Mouse (Mus musculus): ENCODE data around the gene Swap70.
"Not testable (repeated sequence)": the region's sequence is repeated elsewhere in the genome, so short reads cannot be mapped to it uniquely, and the experiment has no call there.

Swap70 gene

DNA sequence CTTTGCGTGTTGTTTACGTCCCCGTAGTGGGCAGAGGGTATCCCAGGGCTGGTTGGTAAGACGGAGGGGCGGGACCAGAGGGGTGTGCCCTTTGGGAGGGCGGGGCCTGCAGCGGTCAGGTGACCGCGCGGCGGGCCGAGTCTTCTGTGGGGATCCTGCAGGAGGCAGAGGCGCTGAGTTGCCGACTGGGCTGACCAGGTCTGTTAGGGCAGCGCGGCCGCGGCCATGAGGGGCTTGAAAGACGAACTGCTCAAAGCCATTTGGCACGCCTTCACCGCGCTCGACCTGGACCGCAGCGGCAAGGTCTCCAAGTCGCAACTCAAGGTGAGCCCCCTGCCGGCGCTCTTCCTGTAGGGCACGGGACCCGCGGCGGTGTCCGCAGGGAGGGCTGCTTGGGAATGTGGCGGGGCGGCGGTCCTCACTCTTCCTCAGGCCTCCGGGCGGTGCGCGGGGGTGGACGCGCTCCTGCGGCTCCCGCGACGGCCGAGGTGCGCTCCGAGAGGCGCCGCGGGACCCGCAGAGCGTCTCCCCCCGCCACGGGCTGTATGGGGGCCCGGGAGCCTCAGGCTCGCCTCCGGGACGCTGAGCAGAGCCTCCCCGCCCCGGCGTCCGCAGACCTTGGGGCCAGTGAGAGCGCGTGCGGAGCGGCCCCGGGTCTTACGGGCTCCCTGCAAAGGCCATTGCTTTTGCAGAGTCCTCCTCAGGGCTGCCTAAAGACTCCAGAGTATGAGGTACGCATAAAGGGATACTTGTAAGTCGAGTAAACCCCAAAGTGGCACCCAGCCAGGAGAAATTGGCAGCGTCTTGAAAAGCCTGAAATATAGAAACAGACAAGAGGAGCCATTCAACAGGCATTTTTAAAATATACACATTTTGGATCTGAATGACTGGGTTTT lies at the start of gene Swap70:
TSS of gene Swap70 (plus strand) at position 126 of the 896 bp plus-strand sequence.
- DNase-seq (ENCODE audit: low read depth in 1 of 2, low spot score in 2 of 2) = peak; percentile 48 to 74

DNA sequence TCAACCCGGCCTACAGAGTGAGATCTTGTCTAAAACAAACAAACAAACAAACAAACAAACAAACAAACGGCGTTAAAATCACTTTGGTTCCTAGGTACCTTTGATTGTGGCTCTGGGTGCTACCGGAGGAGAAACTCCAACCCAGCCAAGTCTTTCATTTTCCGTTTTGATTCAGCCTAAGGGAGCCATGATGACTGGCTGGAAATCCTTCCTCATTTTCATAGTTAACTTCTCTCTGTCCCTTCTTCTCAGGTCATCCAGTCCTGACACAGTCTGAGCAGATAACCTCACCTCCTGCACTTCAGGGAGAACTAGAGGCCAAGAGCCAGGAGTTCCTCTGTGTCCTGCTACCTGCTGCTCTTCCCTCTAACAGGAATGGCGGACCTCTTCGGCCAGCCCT lies 42.3 kb upstream of the Swap70 start:
- DNase-seq (ENCODE audit: low read depth in 1 of 2, low spot score in 2 of 2) = no peak

DNA sequence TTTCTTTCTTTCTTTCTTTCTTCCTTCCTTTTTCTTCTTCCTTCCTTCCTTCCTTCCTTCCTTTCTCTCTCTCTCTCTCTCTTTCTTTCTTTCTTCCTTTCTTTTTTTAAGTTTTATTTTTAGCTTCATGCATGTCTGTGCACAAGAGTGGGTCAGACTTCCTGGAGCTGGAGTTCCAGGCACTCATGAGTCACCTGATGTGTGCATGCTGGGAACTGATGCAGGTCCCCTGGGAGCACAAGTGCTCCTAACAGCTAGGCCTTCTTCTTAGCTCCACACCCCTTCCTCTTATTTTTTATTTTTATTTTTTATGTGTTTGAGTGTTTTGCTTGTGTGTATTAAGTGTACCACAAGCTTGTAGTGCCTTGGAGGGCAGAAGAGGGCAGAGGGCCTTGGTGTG lies 40.9 kb upstream of the Swap70 start:
- DNase-seq (ENCODE audit: low read depth in 1 of 2, low spot score in 2 of 2) = no peak

DNA sequence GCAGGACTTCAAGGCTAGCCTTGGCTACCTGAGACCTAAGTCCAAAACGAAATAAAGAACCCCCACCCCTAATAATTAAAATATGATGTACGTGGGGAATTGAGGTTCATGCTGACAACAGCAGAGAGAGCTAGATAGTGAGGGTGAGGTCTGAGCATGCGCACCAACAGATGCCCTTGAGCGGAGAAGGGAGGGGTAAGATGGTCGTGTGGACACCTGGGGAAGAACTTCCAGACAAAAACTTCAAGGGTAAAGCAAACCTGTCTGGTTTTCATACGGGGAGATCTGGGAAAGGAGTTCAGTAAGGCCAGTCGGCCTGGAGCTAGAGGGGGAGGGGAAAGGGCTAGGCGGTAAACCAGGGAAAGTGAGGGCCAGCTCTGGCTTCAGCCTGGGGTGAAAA lies 40.1 kb upstream of the Swap70 start:
- no peak for DNase-seq (ENCODE audit: low read depth in 1 of 2, low spot score in 2 of 2)

DNA sequence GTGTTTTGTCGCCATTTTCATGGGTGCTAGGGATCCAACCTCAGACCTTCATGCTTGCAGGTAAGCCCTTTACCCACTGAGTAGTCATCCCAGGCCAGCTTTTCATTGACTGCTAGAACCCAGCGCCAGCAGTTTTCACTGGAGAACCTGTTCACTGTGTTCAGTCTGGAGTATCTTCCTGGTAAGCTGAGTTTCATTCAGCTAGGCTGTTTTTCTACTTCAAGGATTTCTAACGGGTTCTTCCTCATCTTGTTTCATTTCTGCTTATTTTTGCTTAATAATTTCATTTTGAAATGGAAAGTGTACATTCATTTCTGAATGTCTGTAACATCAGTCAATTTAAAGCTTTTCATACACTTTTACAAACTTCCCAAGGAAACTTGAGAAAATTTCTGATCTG lies 36.9 kb upstream of the Swap70 start:
- DNase-seq (ENCODE audit: low read depth in 1 of 2, low spot score in 2 of 2) = no peak

DNA sequence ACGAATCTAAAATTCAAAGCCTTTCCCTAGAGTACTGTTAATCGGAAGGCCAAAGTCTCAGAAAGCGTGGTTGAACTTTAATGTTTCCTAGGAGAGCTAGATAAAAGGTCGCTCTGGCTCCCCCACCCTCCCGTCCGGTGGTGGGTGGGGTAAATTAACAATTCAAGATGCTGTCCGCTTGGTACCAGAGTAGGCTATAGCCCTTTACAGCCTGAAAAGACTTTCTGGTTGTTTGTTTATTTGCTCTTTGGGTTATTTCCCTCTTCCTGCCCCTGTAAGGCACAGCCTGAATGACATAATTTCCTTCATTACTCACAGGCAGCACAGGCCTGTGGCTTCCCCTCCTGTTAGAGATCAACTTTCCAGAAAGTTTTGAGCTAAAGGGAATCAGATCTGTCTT lies 31.6 kb upstream of the Swap70 start:
- DNase-seq (ENCODE audit: low read depth in 1 of 2, low spot score in 2 of 2) = no peak

DNA sequence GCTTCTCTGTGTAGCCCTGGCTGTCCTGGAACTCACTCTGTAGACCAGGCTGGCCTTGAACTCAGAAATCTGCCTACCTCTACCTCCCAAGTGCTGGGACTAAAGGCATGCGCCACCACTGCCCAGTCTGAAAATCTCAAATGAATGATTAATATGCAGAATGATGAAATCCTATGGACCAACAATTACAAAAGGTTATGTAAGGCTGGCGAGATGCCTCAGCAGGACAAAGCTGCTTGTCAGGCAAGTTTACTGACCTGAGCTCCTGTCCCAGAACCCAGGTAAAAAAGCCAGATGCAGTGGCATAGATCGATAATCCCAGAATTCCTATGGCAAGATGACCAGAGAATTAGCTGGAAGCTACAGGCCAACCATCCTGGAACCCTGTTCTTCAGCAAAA lies 28.3 kb upstream of the Swap70 start:
- no peak for DNase-seq (ENCODE audit: low read depth in 1 of 2, low spot score in 2 of 2)

DNA sequence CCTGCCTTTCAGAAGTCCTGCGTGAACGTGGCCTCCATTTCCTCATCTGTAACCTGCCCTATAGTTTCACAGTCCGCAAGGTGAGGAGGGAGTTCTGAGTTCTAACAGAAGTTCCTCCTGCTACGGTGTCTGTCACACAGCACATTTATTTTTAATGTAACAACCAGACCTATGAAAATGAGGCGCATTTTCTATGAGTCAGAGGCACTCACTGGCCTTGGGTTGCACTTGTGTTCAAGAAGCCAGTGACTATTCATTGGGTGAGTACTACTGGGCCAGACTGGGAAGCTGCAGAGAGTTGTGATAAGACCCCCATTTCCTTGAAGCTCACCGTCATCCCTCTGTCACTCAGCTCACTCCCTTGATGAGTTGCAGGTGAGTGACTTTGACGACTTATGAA lies 24.3 kb upstream of the Swap70 start:
- DNase-seq (ENCODE audit: low read depth in 1 of 2, low spot score in 2 of 2) = no peak

DNA sequence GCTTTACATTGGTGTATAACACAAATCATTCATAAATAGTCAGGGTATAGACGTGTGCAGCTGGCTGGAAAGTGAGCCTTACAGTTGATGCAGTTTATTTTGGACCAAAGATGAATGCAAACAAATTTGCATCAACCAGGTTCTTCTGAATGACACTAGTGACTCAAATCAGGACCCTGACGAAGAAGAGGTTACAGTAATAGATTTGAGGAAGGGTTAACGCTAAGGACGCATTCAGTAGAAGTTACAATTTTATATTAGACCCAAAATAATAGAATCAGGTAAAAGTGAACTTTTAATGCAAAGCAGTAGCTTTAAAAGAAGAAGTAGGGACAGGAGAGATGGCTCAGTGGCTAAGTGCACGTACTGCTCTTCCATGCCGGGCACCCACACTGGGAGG lies 19.6 kb upstream of the Swap70 start:
- no peak for DNase-seq (ENCODE audit: low read depth in 1 of 2, low spot score in 2 of 2)

DNA sequence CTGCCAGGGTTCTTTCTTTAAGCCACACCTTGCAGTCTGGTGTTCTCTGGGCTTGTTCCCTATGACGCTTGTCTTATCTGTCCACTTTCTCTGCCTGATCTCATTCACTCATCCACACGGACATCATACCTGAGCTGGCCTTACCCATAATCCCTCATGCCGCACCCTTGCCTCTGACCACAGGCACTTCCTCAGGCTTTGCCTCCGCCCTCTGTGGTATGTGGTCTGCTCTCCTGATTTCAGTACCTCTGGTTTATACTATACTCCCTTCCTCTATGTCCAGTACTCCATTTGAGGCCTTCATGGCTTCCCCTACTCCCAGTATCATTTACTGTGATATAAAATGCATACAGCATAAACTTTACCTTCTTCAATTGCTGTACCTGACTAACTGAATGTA lies 17.3 kb upstream of the Swap70 start:
- no peak for DNase-seq (ENCODE audit: low read depth in 1 of 2, low spot score in 2 of 2)

DNA sequence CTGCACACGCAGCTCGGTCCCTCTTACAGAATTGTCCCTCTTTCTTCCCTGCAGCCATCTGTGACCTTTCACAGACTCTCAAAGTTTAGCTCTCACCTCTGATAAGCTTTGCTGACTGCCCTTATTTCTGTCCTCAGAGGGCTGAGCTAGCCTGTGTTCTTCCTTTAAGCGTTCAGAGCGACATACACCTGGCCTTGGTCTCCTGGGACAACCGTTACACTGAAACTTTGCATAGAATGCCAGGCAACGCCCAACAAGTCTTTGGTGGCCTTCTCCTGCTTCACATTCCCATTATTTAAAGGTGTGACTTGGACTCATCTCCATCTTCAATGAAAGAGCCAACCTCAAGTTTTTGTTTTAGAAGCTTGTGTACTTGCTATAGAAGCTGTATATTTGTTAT lies 13.2 kb upstream of the Swap70 start:
- no peak for DNase-seq (ENCODE audit: low read depth in 1 of 2, low spot score in 2 of 2)

DNA sequence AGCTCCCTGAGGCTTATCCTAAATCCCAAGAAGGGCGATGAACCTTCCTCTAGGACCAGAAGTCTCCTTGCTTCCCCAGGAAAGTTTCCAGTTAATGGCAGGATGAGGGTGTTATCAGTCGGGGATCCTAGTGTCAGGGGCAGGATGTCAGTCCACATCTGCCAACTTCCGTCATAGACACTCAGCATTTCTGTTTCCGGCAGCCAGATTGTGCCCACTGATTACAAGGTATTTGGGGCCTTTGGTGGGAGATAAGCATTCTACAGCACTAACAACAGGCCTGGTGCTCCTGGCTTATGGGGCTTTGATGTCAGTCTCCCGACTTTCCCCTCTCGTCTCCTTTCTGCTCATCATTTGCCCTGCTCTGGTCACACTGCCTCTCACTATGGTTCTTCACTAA lies 12.1 kb upstream of the Swap70 start:
- DNase-seq (ENCODE audit: low read depth in 1 of 2, low spot score in 2 of 2) = no peak

DNA sequence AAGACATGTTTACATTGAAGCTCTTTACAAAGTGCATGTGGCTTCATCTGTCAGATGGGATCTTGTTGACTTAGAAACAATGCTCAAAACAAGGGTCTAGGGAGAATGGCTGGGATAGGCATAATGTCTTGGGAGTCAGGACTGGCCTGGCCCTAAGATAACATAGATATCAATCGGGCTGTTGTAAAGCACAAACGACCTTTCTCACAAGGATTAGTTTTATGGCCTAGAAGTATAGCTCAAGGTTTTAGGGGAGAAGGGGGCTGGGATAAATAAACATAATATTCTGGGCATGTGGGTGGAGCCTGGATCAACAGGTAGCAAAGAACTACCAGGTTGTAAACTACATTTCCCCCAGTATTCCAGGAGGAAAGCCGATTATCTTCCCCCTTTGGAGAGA lies 10.5 kb upstream of the Swap70 start:
- no peak for DNase-seq (ENCODE audit: low read depth in 1 of 2, low spot score in 2 of 2)

DNA sequence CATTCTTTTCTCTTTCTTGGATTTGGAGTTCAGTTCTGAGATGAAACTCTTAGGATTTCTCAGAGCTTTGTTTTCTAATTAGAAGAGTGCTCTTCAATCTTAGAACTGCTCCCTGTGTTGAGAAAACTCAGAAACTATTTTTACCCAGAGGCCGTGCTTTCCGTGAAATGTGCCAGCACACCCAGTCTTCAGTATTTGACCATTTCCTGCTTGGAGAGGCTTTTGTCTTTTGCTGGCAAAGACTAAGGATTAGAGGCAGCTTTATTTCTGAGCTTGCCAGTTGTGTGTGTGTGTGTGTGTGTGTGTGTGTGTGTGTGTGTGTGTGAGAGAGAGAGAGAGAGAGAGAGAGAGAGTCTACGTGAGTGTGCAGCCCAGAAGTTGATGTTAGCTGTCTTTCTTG lies 6.6 kb upstream of the Swap70 start:
- DNase-seq (ENCODE audit: low read depth in 1 of 2, low spot score in 2 of 2) = no peak

DNA sequence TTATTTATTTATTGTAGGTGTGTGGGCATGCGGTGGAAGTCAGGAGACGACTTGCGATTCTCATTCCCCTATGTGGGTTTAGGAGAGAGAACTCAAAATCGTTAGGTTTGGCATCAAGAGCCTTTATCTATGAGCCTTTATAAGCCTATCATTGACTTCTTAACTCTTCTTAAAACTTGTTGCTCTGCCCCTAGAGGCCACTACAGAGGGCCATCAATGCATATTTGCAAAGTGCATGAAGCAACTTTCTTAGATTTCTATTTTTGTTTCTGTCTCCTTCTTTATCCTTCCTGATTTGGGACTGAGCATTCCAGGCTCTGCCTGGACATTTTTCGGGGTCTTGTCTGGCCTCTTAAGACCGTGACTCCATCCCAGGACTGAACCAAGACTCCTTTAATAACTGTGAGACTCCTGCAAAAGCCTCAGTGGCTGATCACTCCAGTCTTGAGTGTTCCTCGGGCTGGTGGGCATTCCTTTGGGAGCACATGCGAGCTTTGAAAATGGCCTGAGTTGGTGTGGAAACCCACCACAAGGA lies 393 bp upstream of the Swap70 start:
- no peak for DNase-seq (ENCODE audit: low read depth in 1 of 2, low spot score in 2 of 2)

DNA sequence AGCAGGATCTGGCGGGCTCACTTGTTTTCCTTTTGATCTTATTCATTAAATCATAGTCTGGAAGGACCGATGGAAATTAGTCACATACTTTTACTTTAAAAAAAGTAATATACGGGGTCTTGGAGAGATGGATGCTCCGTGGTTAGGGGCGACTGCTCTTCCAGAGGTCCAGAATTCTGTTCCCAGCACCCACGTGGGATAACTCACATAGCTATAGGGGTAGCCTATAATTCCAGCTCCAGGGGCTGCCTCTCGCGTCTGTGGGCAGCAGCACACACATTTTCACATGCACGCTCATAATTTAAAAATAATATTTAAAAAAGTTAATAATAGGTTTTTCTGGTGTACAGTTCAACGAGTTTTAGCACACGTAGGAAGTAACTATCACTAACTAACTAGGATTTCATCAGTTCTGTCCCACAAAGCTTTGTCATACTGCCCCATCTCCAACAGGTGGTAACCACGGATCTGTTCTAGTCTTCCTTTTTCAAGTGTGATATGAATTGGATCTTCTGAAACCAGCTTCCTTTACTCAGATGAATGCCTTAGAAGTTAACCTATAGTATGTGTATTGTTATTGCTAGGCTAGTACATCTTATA lies 1.2 kb downstream of the Swap70 start:
- DNase-seq (ENCODE audit: low read depth in 1 of 2, low spot score in 2 of 2) = no peak

DNA sequence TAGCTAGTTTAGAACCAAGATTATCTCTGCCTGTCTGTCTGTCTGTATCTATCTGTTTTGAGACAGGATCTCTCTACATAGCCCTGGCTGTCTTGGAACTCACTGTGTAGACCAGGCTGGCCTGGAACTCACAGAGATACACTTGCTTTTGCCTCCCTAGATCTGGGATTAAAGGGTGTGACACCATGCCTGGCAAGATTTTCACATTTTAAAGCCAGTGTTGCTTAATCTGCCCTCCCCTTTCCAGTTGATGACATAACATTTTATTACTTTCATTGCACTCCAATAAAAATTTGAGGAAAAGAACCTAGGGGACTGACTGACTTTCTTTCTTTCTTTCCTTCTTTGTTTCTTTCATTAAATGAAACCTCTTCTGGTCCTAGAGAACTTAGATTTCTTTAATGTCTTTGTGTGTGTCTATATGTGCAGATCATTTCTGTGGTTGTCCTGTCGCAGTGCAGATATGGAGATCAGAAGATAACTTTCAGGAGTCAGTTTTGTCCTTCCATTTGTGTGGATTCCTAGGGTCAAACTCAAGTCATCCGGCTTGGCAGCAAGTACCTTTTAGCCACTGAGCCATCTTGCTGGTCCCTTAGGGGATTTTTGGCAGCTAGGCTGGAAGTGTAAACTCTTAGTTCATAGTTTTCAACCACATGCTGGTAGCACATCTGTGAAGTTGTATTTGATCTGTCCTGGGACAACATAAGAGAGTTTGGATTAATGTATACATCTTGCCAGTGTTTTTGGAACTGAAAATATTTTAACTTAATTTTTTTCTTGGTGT lies 2.4 kb downstream of the Swap70 start:
- DNase-seq (ENCODE audit: low read depth in 1 of 2, low spot score in 2 of 2) = no peak

DNA sequence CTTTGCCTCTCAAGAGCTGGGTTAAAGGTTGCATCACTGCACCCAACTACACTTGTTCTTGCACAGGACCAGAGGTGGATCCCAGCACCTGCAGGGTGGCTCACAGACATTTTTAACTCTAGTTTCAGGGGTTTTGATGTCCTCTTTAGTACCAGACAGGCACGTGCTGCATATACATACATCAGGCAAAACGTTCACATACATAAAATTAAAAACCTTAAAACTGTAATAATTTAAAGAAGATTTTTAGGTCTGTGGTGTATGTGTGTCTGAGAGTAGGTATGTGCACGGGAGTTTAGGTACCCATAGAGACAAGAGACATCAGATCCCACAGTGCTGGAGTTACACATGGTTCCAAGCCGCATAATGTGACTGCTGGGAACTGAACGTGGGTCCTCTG lies 5.0 kb downstream of the Swap70 start:
- no peak for DNase-seq (ENCODE audit: low read depth in 1 of 2, low spot score in 2 of 2)

DNA sequence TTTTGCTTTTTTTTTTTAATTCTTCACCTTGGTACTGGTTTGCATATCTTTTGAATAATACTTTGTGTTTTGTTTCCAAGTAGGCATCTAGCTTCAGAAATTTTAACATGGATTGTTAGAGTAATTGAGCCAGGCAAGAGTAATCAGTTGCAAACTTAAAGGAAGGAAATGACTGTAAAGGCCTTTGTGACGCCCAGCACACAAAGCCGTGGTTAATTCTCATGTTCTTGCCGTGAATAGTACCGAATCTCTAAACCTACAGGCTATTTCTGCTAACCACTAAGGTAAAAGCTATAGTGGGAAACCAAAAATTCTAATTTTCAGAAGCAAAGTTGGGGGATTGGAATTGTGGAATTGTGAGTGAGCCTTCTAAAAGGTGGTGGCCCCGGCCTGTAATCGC lies 8.5 kb downstream of the Swap70 start:
- no peak for DNase-seq (ENCODE audit: low read depth in 1 of 2, low spot score in 2 of 2)

DNA sequence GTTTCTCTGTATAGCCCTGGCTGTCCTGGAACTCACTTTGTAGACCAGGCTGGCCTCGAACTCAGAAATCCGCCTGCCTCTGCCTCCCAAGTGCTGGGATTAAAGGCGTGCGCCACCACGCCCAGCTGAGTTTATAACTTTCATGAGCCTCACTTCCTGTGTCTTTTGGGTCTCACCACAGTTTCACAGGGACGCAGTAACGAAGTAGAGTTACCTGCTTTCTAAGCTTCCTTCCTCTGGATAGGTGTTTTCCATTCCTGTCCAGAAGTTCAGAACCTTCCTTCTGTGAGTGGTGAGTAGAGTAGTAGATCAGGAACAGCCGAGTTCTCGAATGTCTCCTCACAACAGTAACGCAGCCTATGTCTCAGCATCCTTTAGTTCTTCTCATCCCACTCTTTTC lies 9.6 kb downstream of the Swap70 start:
- not testable (repeated sequence) for DNase-seq (ENCODE audit: low read depth in 1 of 2, low spot score in 2 of 2)

DNA sequence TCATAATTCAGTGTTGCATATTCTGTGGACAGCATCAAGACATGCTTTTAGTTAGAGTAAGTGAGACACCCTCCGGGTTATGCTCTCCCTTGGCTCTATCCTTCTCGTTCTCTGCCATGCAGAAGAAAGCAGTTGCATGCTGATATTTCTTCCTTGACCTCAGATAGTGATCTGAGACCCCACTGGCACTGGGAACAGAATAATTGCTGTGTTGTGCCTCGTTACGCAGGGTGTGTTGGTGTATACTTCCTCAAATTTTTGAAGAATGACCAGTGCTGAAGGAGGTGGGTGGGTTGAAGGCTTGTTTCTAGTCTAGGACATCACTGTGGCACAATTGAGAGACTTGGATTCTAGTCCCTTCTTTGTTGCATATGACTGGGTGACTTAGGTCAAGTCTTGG lies 14.6 kb downstream of the Swap70 start:
- DNase-seq (ENCODE audit: low read depth in 1 of 2, low spot score in 2 of 2) = no peak

DNA sequence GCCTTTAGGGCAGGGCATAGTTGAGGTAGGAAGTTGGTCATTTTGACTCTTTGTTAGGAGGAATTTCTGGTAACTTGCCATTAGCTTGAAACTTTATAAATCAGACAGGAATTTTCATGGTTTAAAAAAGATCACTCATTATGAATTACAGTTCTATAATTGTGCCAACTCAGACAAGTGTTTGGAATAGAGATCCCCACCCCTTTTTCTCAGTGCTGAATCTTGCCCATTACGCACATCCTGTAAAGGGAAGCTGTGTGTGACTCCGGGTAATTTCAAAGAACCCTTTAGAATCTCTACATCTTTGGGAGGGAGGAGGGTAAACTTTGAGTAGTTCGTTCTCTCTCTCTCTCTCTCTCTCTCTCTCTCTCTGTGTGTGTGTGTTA lies 15.9 kb downstream of the Swap70 start:
- no peak for DNase-seq (ENCODE audit: low read depth in 1 of 2, low spot score in 2 of 2)

All from monocyte, adult 2 months (primary cell).